Mouse (Mus musculus) neural tube, embryonic 15.5 days (tissue): ENCODE data around the gene Polr1c. TPM values are rescaled to one million over a fixed set of nuclear protein-coding genes. Genes with fewer than 3 reads are reported as not detected.
A peak's percentile ranks its signal among the peaks of the same experiment; 100 is the strongest.

Source experiments
- ATAC-seq: fragments of 200-750 bp; cut with Nextera tagmentation; 2 replicates; pipeline ENCODE4 v1.8.0; 2017; ENCODE audit warnings: mild to moderate bottlenecking, moderate TSS enrichment, moderate library complexity; ENCODE audit not compliant: low FRiP score
- H3K27ac ChIP-seq: fragments of 300-500 bp; sonication (generic); replicated peaks from 2 replicates; pipeline ENCODE4 v1.5.1; 2015; ENCODE audit warnings: mild to moderate bottlenecking, inconsistent platforms
- H3K27me3 ChIP-seq: fragments of 300-500 bp; sonication (generic); replicated peaks from 2 replicates; pipeline ENCODE4 v1.6.1; 2015; ENCODE audit warnings: inconsistent platforms
- H3K36me3 ChIP-seq: fragments of 300-500 bp; sonication (generic); 2 replicates; pipeline ENCODE4 v1.6.1; 2015; ENCODE audit warnings: inconsistent platforms
- H3K4me1 ChIP-seq: fragments of 300-500 bp; sonication (generic); 2 replicates; pipeline ENCODE4 v1.6.1; 2015; ENCODE audit warnings: inconsistent platforms
- H3K4me2 ChIP-seq: fragments of 300-500 bp; sonication (generic); 2 replicates; pipeline ENCODE4 v1.6.1; 2015; ENCODE audit warnings: inconsistent platforms, mild to moderate bottlenecking, moderate library complexity
- H3K4me3 ChIP-seq: fragments of 300-500 bp; sonication (generic); replicated peaks from 2 replicates; pipeline ENCODE4 v1.5.1; 2015; ENCODE audit warnings: mild to moderate bottlenecking, inconsistent platforms
- H3K9ac ChIP-seq: fragments of 300-500 bp; sonication (generic); replicated peaks from 2 replicates; pipeline ENCODE4 v1.6.1; 2015; ENCODE audit warnings: mild to moderate bottlenecking, inconsistent platforms
- H3K9me3 ChIP-seq: fragments of 300-500 bp; sonication (generic); replicated peaks from 2 replicates; pipeline ENCODE4 v1.6.1; 2016; ENCODE audit warnings: inconsistent platforms
- WGBS: fragments of 180-500 bp; shearing (Covaris S2); methylation state at CpG from one replicate; pipeline ENCODE4 v1.1.7; 2015; ENCODE audit warnings: mixed read lengths; 5-methylcytosine and 5-hydroxymethylcytosine counted together
- polyA plus RNA-seq: library from polyadenylated mRNA; unstranded; fragments of >200 nt; fragmentation: Nextera tagmentation; extraction: Ambion mirVana; gene quantifications from 2 replicates; pipeline ENCODE4 v1.2.1, GENCODE M21; 2015

The Polr1c gene
- polyA plus RNA-seq, 1 experiment from 2014 or later, result 73.7 TPM

DNA sequence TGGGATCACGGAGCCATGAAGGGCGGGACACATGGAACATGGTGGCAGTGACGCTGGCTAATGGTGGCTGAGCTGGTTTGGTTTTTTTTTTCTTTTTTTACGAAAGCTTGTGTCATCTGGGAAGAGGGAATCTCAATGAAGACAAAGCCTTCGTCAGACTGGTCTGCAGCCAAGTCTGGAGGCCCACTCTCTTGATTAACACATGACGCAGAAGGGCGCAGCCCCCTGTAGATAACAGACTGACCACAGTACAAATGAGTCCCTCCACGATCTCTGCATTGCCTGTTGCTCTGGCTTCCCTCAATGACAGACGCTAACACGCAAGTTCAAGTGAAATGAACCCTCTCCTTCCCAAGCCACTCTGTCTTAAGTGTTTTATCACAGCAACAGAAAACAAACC, 27.7 kb upstream of the Polr1c start:
- H3K9me3 ChIP-seq, result no peaks in the 10 kb centered on the region
- no peak overlapping the region for H3K9ac ChIP-seq
- ATAC-seq, result no peak
- peaks cover 25% of the 10 kb centered on the region for H3K36me3 ChIP-seq
- no peaks in the 10 kb centered on the region for H3K27me3 ChIP-seq
- H3K4me1 ChIP-seq, result 0 out of 2 replicates have a peak, but pooled peaks cover 2% of the 10 kb centered on the region
- H3K27ac ChIP-seq, result no peak overlapping the region
- H3K4me2 ChIP-seq, result no peak overlapping the region
- WGBS, result 91% methylated on average over 10 of the region's 10 CpGs
- H3K4me3 ChIP-seq, result no peak overlapping the region

- Histone ChIP-seq H3K27me3 (no peaks in the 10 kb centered on the region), H3K9ac (no peak overlapping the region), H3K9me3 (no peaks in the 10 kb centered on the region), H3K36me3 (peaks cover 25% of the 10 kb centered on the region), H3K4me1 (0 out of 2 replicates have a peak, but pooled peaks cover 2% of the 10 kb centered on the region), H3K4me2 (no peak overlapping the region), H3K27ac (no peak overlapping the region), H3K4me3 (no peak overlapping the region)
- WGBS, result 93% methylated on average over 6 of the region's 6 CpGs
- ATAC-seq, result no peak
Measured at GRCm38 (mm10) chr17:46275034-46275433, 27.2 kb upstream of the Polr1c start.

DNA sequence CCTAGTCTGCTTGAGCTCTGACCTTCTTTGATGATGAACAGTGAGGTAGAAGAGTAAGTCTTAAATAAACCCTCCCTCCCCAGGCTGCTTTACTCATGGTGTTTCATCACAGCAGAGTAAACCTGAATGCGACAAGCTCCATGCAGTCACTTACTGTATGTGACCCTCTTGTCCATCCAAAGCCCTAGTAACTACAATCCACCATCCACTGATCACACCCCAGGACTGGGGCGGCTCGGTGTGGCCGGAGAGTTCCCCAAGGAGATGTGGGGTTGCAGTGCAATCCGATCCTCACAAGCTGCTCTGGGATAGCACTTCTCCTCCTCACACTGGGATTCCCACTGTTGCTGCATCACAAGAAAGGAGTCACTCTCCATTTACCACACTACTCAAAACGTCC, 26.6 kb upstream of the Polr1c start:
- H3K4me1 ChIP-seq, result 0 out of 2 replicates have a peak, but pooled peaks cover 2% of the 10 kb centered on the region
- WGBS, result 85% methylated on average over 6 of the region's 6 CpGs
- H3K4me3 ChIP-seq, result no peak overlapping the region
- no peaks in the 10 kb centered on the region for H3K9me3 ChIP-seq
- H3K4me2 ChIP-seq, result no peak overlapping the region
- no peaks in the 10 kb centered on the region for H3K27me3 ChIP-seq
- H3K27ac ChIP-seq, result no peak overlapping the region
- peaks cover 25% of the 10 kb centered on the region for H3K36me3 ChIP-seq
- no peak overlapping the region for H3K9ac ChIP-seq
- ATAC-seq, result no peak

DNA sequence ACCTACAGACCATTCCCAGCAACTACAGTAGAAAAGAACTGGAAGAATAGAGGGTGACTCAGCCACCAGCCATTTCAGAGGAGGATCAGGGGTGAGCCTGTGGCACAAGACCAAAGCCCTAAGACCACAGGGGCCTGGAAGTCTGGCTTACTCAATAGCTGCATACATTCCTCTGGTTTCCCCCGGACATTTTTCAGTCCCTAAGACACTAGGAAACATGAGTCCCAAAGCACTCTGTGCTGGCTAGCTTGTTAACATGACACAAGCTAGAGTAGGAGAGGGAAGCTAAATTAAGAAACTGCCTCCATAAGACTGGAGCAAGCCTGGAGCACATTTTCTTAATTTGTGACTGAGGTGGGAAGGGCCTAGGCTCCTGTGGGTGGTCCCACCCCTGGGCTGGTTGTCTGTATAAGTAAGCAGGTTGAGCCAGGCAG, 26.0 kb upstream of the Polr1c start:
- ATAC-seq, result no peak
- no peak overlapping the region for H3K27ac ChIP-seq

GRCm38 (mm10) chr17:46272675-46273074, 24.8 kb upstream of the Polr1c start:
- H3K36me3 ChIP-seq, result peaks cover 14% of the 10 kb centered on the region
- H3K4me3 ChIP-seq, result no peak overlapping the region

More for the DNA sequence above, 26.0 kb upstream of the Polr1c start:
- Histone ChIP-seq H3K4me3 (no peak overlapping the region), H3K27me3 (no peaks in the 10 kb centered on the region), H3K4me1 (0 out of 2 replicates have a peak, but pooled peaks cover 2% of the 10 kb centered on the region), H3K9ac (no peak overlapping the region), H3K4me2 (no peak overlapping the region), H3K9me3 (no peaks in the 10 kb centered on the region), H3K36me3 (peaks cover 19% of the 10 kb centered on the region)
- WGBS, result 79% methylated on average over 1 of the region's 1 CpGs

DNA sequence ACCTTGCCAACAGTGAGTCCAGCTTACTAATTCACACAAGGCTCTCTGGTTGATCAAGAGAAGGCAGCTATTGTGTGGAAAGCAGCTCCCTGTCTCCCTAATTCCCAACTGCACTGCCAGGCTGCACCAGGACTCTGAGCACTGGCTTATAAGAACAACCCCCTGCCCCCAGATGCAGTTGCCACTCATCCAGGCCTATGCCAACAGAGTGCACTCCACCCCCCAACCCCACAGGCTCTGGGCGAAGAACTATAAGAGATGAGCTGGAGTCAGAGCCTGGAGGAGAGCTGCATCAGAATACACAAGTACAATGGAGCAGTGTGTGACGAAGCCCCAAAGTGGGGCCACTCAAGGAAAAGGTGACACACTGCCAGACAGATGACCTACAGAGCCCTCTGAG, 24.2 kb upstream of the Polr1c start:
- H3K9ac ChIP-seq, result no peak overlapping the region
- no peak overlapping the region for H3K4me2 ChIP-seq
- H3K4me1 ChIP-seq, result 0 out of 2 replicates have a peak, but pooled peaks cover 2% of the 10 kb centered on the region
- H3K36me3 ChIP-seq, result peaks cover 14% of the 10 kb centered on the region
- 74% methylated on average over 2 of the region's 2 CpGs for WGBS
- no peaks in the 10 kb centered on the region for H3K9me3 ChIP-seq
- H3K27ac ChIP-seq, result no peak overlapping the region
- H3K4me3 ChIP-seq, result no peak overlapping the region
- no peaks in the 10 kb centered on the region for H3K27me3 ChIP-seq
- ATAC-seq, result no peak

More at GRCm38 (mm10) chr17:46272675-46273074, 24.8 kb upstream of the Polr1c start:
- H3K27ac ChIP-seq, result no peak overlapping the region
- H3K9me3 ChIP-seq, result no peaks in the 10 kb centered on the region
- H3K9ac ChIP-seq, result no peak overlapping the region
- H3K4me2 ChIP-seq, result no peak overlapping the region
- WGBS, result 90% methylated on average over 5 of the region's 5 CpGs
- H3K27me3 ChIP-seq, result no peaks in the 10 kb centered on the region
- no peak for ATAC-seq
- 0 out of 2 replicates have a peak, but pooled peaks cover 2% of the 10 kb centered on the region for H3K4me1 ChIP-seq

GRCm38 (mm10) chr17:46269771-46270534, 22.1 kb upstream of the Polr1c start:
- ATAC-seq, result no peak
- Histone ChIP-seq H3K4me2 (no peak overlapping the region), H3K27ac (no peak overlapping the region), H3K4me1 (0 out of 2 replicates have a peak, but pooled peaks cover 5% of the 10 kb centered on the region), H3K9ac (no peak overlapping the region), H3K9me3 (no peaks in the 10 kb centered on the region), H3K4me3 (no peak overlapping the region), H3K36me3 (peaks cover 14% of the 10 kb centered on the region), H3K27me3 (no peaks in the 10 kb centered on the region)
- WGBS, result 84% methylated on average over 19 of the region's 19 CpGs

DNA sequence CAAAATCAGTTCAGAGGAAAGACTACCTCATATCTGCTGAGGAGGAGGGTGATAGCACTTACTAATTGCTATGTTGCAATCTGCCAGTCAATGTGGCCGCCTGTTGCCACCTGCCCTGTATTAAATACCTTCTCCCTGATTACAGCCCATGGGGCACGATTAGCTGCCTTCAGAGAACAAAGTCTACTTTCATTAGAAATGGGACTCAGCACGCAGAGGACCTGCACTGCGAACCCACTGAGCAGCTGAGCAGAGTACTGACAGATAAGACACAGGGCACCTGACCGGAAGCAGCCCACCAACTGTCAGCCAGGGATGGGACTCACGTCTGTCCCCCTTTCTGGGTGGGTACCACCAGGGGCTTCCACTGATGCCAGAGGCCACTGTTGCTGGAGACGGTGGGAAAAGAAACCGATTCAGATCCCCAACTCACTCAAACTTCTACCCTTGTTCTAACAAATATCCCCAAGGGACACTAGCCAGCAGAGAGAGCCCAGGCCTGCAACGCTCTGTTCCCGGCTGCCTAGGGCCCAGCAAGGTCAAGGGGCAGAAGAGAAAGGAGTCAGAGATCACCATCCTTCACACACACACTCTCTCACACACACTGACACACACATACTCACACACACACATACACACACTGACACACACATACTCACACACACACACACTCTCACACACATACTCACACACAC, 20.3 kb upstream of the Polr1c start:
- H3K27ac ChIP-seq, result no peak overlapping the region

DNA sequence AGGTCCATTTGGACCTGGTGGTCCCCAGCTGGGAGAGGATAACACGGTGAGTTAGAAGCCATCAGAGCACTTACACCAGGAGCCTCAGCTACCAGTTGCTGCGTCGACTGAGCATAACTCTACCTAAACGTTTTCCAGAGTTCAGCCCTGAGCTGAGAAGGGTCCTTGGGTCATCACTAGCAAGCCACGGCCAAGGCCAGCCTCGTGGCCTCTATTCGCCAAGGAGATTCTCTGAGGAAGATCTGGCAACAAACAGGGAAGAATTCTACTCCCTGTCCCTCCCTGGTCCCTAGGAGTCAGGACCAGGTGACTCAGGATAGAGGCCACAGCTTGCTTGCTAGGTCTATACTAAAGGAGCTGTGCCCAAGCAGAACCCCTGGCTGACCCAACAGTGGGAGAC, 19.7 kb upstream of the Polr1c start:
- H3K4me3 ChIP-seq, result no peak overlapping the region
- no peak for ATAC-seq
- H3K9ac ChIP-seq, result no peak overlapping the region
- peaks cover 35% of the 10 kb centered on the region for H3K36me3 ChIP-seq
- no peak overlapping the region for H3K27ac ChIP-seq
- H3K4me1 ChIP-seq, result 0 out of 2 replicates have a peak, but pooled peaks cover 3% of the 10 kb centered on the region
- H3K27me3 ChIP-seq, result no peaks in the 10 kb centered on the region
- 91% methylated on average over 7 of the region's 7 CpGs for whole genome bisulfite sequencing
- no peak overlapping the region for H3K4me2 ChIP-seq
- no peaks in the 10 kb centered on the region for H3K9me3 ChIP-seq

More for the DNA sequence above, 20.3 kb upstream of the Polr1c start:
- no peaks in the 10 kb centered on the region for H3K9me3 ChIP-seq
- H3K36me3 ChIP-seq, result peaks cover 29% of the 10 kb centered on the region
- ATAC-seq, result no peak
- 86% methylated on average over 10 of the region's 10 CpGs for WGBS
- no peak overlapping the region for H3K9ac ChIP-seq
- no peaks in the 10 kb centered on the region for H3K27me3 ChIP-seq
- H3K4me1 ChIP-seq, result 0 out of 2 replicates have a peak, but pooled peaks cover 3% of the 10 kb centered on the region
- H3K4me2 ChIP-seq, result no peak overlapping the region
- H3K4me3 ChIP-seq, result no peak overlapping the region

DNA sequence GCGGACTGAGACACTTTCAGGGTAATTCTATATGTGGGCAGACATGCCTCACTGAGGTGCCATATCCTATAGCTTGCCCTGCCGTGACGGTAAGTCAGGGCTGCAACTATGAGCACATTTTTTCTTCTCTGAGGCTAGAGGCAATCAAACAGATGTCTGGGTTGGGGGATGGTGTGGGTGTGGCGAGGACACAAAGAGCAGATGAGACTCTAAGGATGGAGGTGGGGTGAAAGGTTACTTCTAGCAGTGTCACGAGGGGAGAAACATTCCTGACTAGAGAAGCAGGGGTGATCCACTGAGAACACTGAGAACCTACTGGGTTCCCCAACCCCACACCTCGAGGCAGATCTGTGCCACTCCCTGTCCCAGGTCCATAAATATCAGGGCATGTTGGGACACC, 19.1 kb upstream of the Polr1c start:
- Histone ChIP-seq H3K4me3 (no peak overlapping the region), H3K4me2 (no peak overlapping the region), H3K36me3 (peaks cover 41% of the 10 kb centered on the region), H3K9ac (no peak overlapping the region), H3K27me3 (no peaks in the 10 kb centered on the region), H3K9me3 (no peaks in the 10 kb centered on the region), H3K4me1 (0 out of 2 replicates have a peak, but pooled peaks cover 3% of the 10 kb centered on the region), H3K27ac (no peak overlapping the region)
- no peak for ATAC-seq
- 62% methylated on average over 6 of the region's 6 CpGs for WGBS

DNA sequence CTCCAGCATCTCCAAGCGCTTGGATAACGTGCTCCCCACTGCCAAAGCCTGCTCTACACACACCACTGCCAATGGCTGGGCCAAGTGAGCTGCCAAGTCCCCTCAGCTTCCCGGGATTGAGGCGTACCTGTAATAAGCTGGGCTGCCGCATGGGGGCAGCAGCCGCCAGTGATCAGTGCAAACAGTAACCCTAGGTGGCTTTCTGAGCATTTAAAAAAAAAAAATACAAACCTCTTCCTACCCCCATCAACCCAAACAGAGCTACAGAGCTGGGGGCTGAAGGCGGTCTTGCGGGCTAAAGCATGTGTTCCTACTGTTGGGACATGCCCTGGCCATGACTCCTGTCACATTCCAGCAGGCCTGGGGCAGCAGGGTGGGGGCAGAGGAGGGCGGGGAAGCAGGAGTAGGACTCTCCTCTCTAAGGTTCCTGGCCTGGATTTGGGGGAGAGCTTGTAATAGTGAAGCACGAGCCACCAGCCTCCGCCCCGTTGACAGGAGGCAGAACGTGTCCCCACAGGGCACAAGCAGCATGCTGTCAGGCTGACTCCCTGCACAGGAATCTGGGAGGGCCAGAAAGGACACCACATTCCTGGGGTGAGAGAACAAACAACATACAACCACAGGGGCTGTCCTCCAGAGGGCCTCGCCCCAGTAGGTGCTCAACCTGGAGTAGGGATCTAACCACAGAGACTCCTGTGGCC, 18.2 kb upstream of the Polr1c start:
- H3K4me2 ChIP-seq, result no peak overlapping the region
- no peak overlapping the region for H3K4me3 ChIP-seq
- H3K27ac ChIP-seq, result no peak overlapping the region
- H3K36me3 ChIP-seq, result peaks cover 41% of the 10 kb centered on the region
- ATAC-seq, result peak; percentile 58
- H3K9ac ChIP-seq, result no peak overlapping the region
- 0 out of 2 replicates have a peak, but pooled peaks cover 3% of the 10 kb centered on the region for H3K4me1 ChIP-seq
- H3K9me3 ChIP-seq, result no peaks in the 10 kb centered on the region
- WGBS, result 34% methylated on average over 14 of the region's 14 CpGs
- no peaks in the 10 kb centered on the region for H3K27me3 ChIP-seq
